Mouse (Mus musculus) forebrain, embryonic 16.5 days (tissue): ENCODE data around the gene Rab8b. TPM values are rescaled to one million over a fixed set of nuclear protein-coding genes. Genes with fewer than 3 reads are reported as not detected.
"Not testable (repeated sequence)": the region's sequence is repeated elsewhere in the genome, so short reads cannot be mapped to it uniquely, and the experiment has no call there.

Experiments
- ATAC-seq: fragments of 200-750 bp; cut with Nextera tagmentation; 2 replicates; pipeline ENCODE4 v1.8.0; 2017; ENCODE audit warnings: mild to moderate bottlenecking, moderate library complexity
- H3K27ac ChIP-seq: fragments of 300-500 bp; sonication (generic); 2 replicates; pipeline ENCODE4 v1.5.1; 2014; ENCODE audit warnings: low read length, control low read depth
- H3K27me3 ChIP-seq: fragments of 300-500 bp; sonication (generic); replicated peaks from 2 replicates; pipeline ENCODE4 v1.6.1; 2014; ENCODE audit warnings: low read length; ENCODE audit not compliant: control insufficient read depth, insufficient read depth
- H3K36me3 ChIP-seq: fragments of 300-500 bp; sonication (generic); 2 replicates; pipeline ENCODE4 v1.6.1; 2014; ENCODE audit not compliant: control insufficient read depth, insufficient read depth
- H3K4me1 ChIP-seq: fragments of 300-500 bp; sonication (generic); replicated peaks from 2 replicates; pipeline ENCODE4 v1.6.1; 2014; ENCODE audit warnings: low read length; ENCODE audit not compliant: control insufficient read depth, insufficient read depth
- H3K4me2 ChIP-seq: fragments of 300-500 bp; sonication (generic); 2 replicates; pipeline ENCODE4 v1.6.1; 2014; ENCODE audit warnings: mild to moderate bottlenecking, low read length, control low read depth
- H3K4me3 ChIP-seq: fragments of 300-500 bp; sonication (generic); replicated peaks from 2 replicates; pipeline ENCODE4 v1.5.1; 2014; ENCODE audit warnings: mild to moderate bottlenecking, low read length, control low read depth
- H3K9ac ChIP-seq: fragments of 300-500 bp; sonication (generic); replicated peaks from 2 replicates; pipeline ENCODE4 v1.6.1; 2014; ENCODE audit warnings: low read depth, low read length, control low read depth
- H3K9me3 ChIP-seq: fragments of 300-500 bp; sonication (generic); 2 replicates; pipeline ENCODE4 v1.6.1; 2016; ENCODE audit warnings: low read length; ENCODE audit not compliant: control insufficient read depth
- WGBS: fragments of 180-500 bp; shearing (Covaris S2); extraction: QIAGEN DNeasy Blood & Tissue Kit; methylation state at CpG from one replicate; pipeline ENCODE4 v1.1.7; 2014; 5-methylcytosine and 5-hydroxymethylcytosine counted together
- polyA plus RNA-seq: library from polyadenylated mRNA; unstranded; fragments of >200 nt; fragmentation: Nextera tagmentation; extraction: Ambion mirVana; gene quantifications from 2 replicates; pipeline ENCODE4 v1.2.1, GENCODE M21; 2015

Rab8b gene
- polyA plus RNA-seq, 1 experiment from 2014 or later = 41.2 TPM

GRCm38 (mm10) chr9:66882406-66882821 lies 37.1 kb downstream of the Rab8b start:
- no peak overlapping the region for H3K27ac ChIP-seq
- no peaks in the 10 kb centered on the region for H3K9me3 ChIP-seq
- H3K36me3 ChIP-seq = no peaks in the 10 kb centered on the region
- H3K4me2 ChIP-seq = no peak overlapping the region
- ATAC-seq = no peak
- no peaks in the 10 kb centered on the region for H3K27me3 ChIP-seq
- no peak overlapping the region for H3K9ac ChIP-seq
- no peak overlapping the region for H3K4me3 ChIP-seq
- 67% methylated on average over 8 of the region's 8 CpGs for WGBS
- peaks cover 20% of the 10 kb centered on the region for H3K4me1 ChIP-seq

- H3K27ac ChIP-seq = no peak overlapping the region
- H3K36me3 ChIP-seq = no peaks in the 10 kb centered on the region
- WGBS = 82% methylated on average over 3 of the region's 3 CpGs
- H3K9ac ChIP-seq = no peak overlapping the region
- ATAC-seq = no peak
- H3K9me3 ChIP-seq = no peaks in the 10 kb centered on the region
- H3K4me1 ChIP-seq = peaks cover 14% of the 10 kb centered on the region
- H3K27me3 ChIP-seq = no peaks in the 10 kb centered on the region
- no peak overlapping the region for H3K4me2 ChIP-seq
- H3K4me3 ChIP-seq = no peak overlapping the region
These were observed 37.6 kb downstream of the Rab8b start for GRCm38 (mm10) chr9:66881858-66882257.

- Histone ChIP-seq H3K36me3 (no peaks in the 10 kb centered on the region), H3K9ac (no peak overlapping the region), H3K4me3 (no peak overlapping the region), H3K4me1 (peaks cover 9% of the 10 kb centered on the region), H3K27me3 (no peaks in the 10 kb centered on the region), H3K4me2 (no peak overlapping the region), H3K9me3 (no peaks in the 10 kb centered on the region), H3K27ac (no peak overlapping the region)
- ATAC-seq = no peak
- 89% methylated on average over 2 of the region's 2 CpGs for WGBS
These were observed 38.7 kb downstream of the Rab8b start for GRCm38 (mm10) chr9:66880752-66881151.

- peaks cover 9% of the 10 kb centered on the region for H3K4me1 ChIP-seq
- H3K9ac ChIP-seq = no peak overlapping the region
These were observed 40.0 kb downstream of the Rab8b start for GRCm38 (mm10) chr9:66879486-66879885.

GRCm38 (mm10) chr9:66878899-66879298 lies 40.6 kb downstream of the Rab8b start:
- Histone ChIP-seq H3K9me3 (peaks cover 4% of the 10 kb centered on the region), H3K27me3 (no peaks in the 10 kb centered on the region), H3K4me1 (peaks cover 9% of the 10 kb centered on the region), H3K36me3 (no peaks in the 10 kb centered on the region), H3K27ac (no peak overlapping the region), H3K9ac (no peak overlapping the region), H3K4me3 (no peak overlapping the region), H3K4me2 (no peak overlapping the region)
- no peak for ATAC-seq
- WGBS = 91% methylated on average over 3 of the region's 3 CpGs

More at GRCm38 (mm10) chr9:66879486-66879885, 40.0 kb downstream of the Rab8b start:
- no peak for ATAC-seq
- Histone ChIP-seq H3K27me3 (no peaks in the 10 kb centered on the region), H3K4me3 (no peak overlapping the region), H3K27ac (no peak overlapping the region), H3K4me2 (no peak overlapping the region), H3K36me3 (no peaks in the 10 kb centered on the region), H3K9me3 (peaks cover 4% of the 10 kb centered on the region)
- WGBS = 84% methylated on average over 6 of the region's 6 CpGs

GRCm38 (mm10) chr9:66876577-66876976 lies 42.9 kb downstream of the Rab8b start:
- Histone ChIP-seq H3K4me2 (no peak overlapping the region), H3K4me3 (no peak overlapping the region), H3K9me3 (peaks cover 4% of the 10 kb centered on the region), H3K36me3 (no peaks in the 10 kb centered on the region), H3K9ac (no peak overlapping the region), H3K27ac (no peak overlapping the region), H3K27me3 (no peaks in the 10 kb centered on the region), H3K4me1 (peaks cover 9% of the 10 kb centered on the region)
- no peak for ATAC-seq
- WGBS = 88% methylated on average over 5 of the region's 5 CpGs

GRCm38 (mm10) chr9:66874297-66874696 lies 45.2 kb downstream of the Rab8b start:
- ATAC-seq = no peak
- H3K4me1 ChIP-seq = no peaks in the 10 kb centered on the region
- peaks cover 4% of the 10 kb centered on the region for H3K9me3 ChIP-seq
- H3K9ac ChIP-seq = no peak overlapping the region
- no peaks in the 10 kb centered on the region for H3K27me3 ChIP-seq
- H3K4me3 ChIP-seq = no peak overlapping the region
- WGBS = over 99% methylated on average over 5 of the region's 5 CpGs
- H3K4me2 ChIP-seq = no peak overlapping the region
- H3K36me3 ChIP-seq = no peaks in the 10 kb centered on the region
- H3K27ac ChIP-seq = no peak overlapping the region

- Histone ChIP-seq H3K4me1 (no peaks in the 10 kb centered on the region), H3K4me2 (no peak overlapping the region), H3K36me3 (no peaks in the 10 kb centered on the region), H3K9ac (no peak overlapping the region), H3K27me3 (no peaks in the 10 kb centered on the region), H3K4me3 (no peak overlapping the region), H3K9me3 (peaks cover 4% of the 10 kb centered on the region), H3K27ac (no peak overlapping the region)
- ATAC-seq = no peak
These were observed 46.0 kb downstream of the Rab8b start for GRCm38 (mm10) chr9:66873531-66873930.

GRCm38 (mm10) chr9:66873009-66873408 lies 46.5 kb downstream of the Rab8b start:
- not testable (repeated sequence) for H3K9ac ChIP-seq, H3K27me3 ChIP-seq, H3K4me2 ChIP-seq, H3K27ac ChIP-seq, ATAC-seq, H3K4me3 ChIP-seq, H3K36me3 ChIP-seq, H3K4me1 ChIP-seq, H3K9me3 ChIP-seq
- WGBS = 88% methylated on average over 2 of the region's 2 CpGs

- WGBS = 88% methylated on average over 10 of the region's 10 CpGs
- ATAC-seq = no peak
- no peaks in the 10 kb centered on the region for H3K27me3 ChIP-seq
- H3K27ac ChIP-seq = no peak overlapping the region
- no peaks in the 10 kb centered on the region for H3K4me1 ChIP-seq
- no peaks in the 10 kb centered on the region for H3K36me3 ChIP-seq
- peaks cover 4% of the 10 kb centered on the region for H3K9me3 ChIP-seq
- H3K4me3 ChIP-seq = no peak overlapping the region
- no peak overlapping the region for H3K9ac ChIP-seq
- H3K4me2 ChIP-seq = no peak overlapping the region
These were observed 47.3 kb downstream of the Rab8b start for GRCm38 (mm10) chr9:66872015-66872727.
